Mouse (Mus musculus) MEL (cell line): Measurements from ENCODE around the gene Gipc2.

ENCODE experiments used
- CHD2 ChIP-seq: IDR thresholded peaks from 2 replicates; pipeline ENCODE4 v1.6.1; 2011; ENCODE audit warnings: low read length, improper control_type of control experiment
- CTCF ChIP-seq, 3 experiments: IDR thresholded peaks in 2 of 3; conservative IDR thresholded peaks in 1 of 3; 2 replicates each; pipeline ENCODE4 v1.5.1; 2011 to 2012; ENCODE audit warnings: low read length in 3 of 3, low read depth in 2 of 3, mild to moderate bottlenecking in 2 of 3, improper control_type of control experiment in 1 of 3, inconsistent platforms in 1 of 3, mixed read lengths in 1 of 3, moderate library complexity in 1 of 3; ENCODE audit not compliant: control insufficient read depth in 1 of 3, insufficient read depth in 1 of 3, poor library complexity in 1 of 3, severe bottlenecking in 1 of 3
- JUND ChIP-seq: IDR thresholded peaks from 2 replicates; pipeline ENCODE4 v1.6.1; 2011; ENCODE audit warnings: low read depth, mild to moderate bottlenecking, improper control_type of control experiment, low read length
- MAX ChIP-seq: IDR thresholded peaks from 2 replicates; pipeline ENCODE4 v1.6.1; 2011; ENCODE audit warnings: low read length, improper control_type of control experiment
- POLR2A ChIP-seq, 2 experiments: IDR thresholded peaks; 2 replicates each; pipeline ENCODE4 v1.6.1; 2011 to 2012; ENCODE audit warnings: low read length in 2 of 2, mild to moderate bottlenecking in 2 of 2, control low read depth in 1 of 2, improper control_type of control experiment in 1 of 2, low read depth in 1 of 2, moderate library complexity in 1 of 2; ENCODE audit not compliant: control insufficient read depth in 1 of 2, insufficient read depth in 1 of 2, poor library complexity in 1 of 2
- TAL1 ChIP-seq: IDR thresholded peaks from 2 replicates; pipeline ENCODE4 v1.6.1; 2012; ENCODE audit warnings: mild to moderate bottlenecking, inconsistent platforms, low read length, moderate library complexity, mixed read lengths

DNA sequence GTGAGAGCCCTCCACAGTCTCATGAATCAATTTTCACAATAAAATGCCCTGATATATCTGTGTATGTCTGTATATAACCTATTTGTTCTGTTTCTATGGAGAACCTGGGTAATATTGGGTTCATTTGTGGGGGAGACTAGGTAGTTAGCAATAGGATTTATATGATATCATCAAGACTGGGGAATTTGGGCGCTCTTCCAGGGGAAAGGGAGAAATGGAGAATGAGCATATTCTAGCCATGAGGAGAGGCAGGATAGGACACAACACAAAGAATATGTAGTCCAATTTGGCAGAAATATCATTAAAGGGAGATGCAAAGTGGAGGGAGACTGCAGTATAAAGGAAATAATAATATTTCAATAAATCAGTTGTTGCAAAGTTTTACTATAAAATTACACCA is 97.7 kb downstream of the Gipc2 start:
- no peak for TF ChIP-seq POLR2A (IDR thresholded peaks at IDR 0.05; ENCODE audit: control insufficient read depth in 1 of 2, insufficient read depth in 1 of 2, low read depth in 1 of 2, low read length in 2 of 2, poor library complexity in 1 of 2)
- TF ChIP-seq CTCF (IDR thresholded peaks at IDR 0.05 in 2 of 3, conservative IDR thresholded peaks at IDR 0.05 in 1 of 3; ENCODE audit: control insufficient read depth in 1 of 3, insufficient read depth in 1 of 3, low read depth in 2 of 3, low read length in 3 of 3, poor library complexity in 1 of 3, severe bottlenecking in 1 of 3) = no peak
- no peak for TF ChIP-seq JUND
- no peak for TF ChIP-seq MAX
- TF ChIP-seq CHD2 = no peak
- no peak for TF ChIP-seq TAL1
